Mouse (Mus musculus): ENCODE results near the gene Tspan15.

The Tspan15 gene

GRCm38 (mm10) chr10:62230708-62231394, at the start of gene Tspan15:
Tspan15 (minus strand) TSS chr10:62231251.
- DNase-seq = peak; percentile 95

GRCm38 (mm10) chr10:62279671-62280070, 48.6 kb upstream of the Tspan15 start:
- no peak for DNase-seq

- no peak for DNase-seq
These were observed 48.0 kb upstream of the Tspan15 start for GRCm38 (mm10) chr10:62279066-62279465.

- DNase-seq = no peak
These were observed 46.6 kb upstream of the Tspan15 start for GRCm38 (mm10) chr10:62277499-62278293.

GRCm38 (mm10) chr10:62275235-62275634, 44.2 kb upstream of the Tspan15 start:
- peak; percentile 93 for DNase-seq

- DNase-seq = no peak
These were observed 38.2 kb upstream of the Tspan15 start for GRCm38 (mm10) chr10:62269278-62269677.

GRCm38 (mm10) chr10:62264299-62264698, 33.2 kb upstream of the Tspan15 start:
- no peak for DNase-seq

GRCm38 (mm10) chr10:62261115-62261886, 30.2 kb upstream of the Tspan15 start:
- peak; percentile 79 for DNase-seq

- DNase-seq = no peak
These were observed 27.2 kb upstream of the Tspan15 start for GRCm38 (mm10) chr10:62258298-62258697.

GRCm38 (mm10) chr10:62252496-62253235, 21.6 kb upstream of the Tspan15 start:
- DNase-seq = no peak

- DNase-seq = no peak
These were observed 21.0 kb upstream of the Tspan15 start, which contains the start of gene Tacr2 for GRCm38 (mm10) chr10:62252000-62252488. Tacr2 (plus strand) TSS chr10:62252438.

- DNase-seq = no peak
These were observed 16.8 kb upstream of the Tspan15 start for GRCm38 (mm10) chr10:62247815-62248214.

GRCm38 (mm10) chr10:62247156-62247555, 16.1 kb upstream of the Tspan15 start:
- DNase-seq = no peak

- DNase-seq = no peak
These were observed 13.0 kb upstream of the Tspan15 start for GRCm38 (mm10) chr10:62244067-62244466.

GRCm38 (mm10) chr10:62242896-62243295, 11.8 kb upstream of the Tspan15 start:
- peak; percentile 76 for DNase-seq

- DNase-seq = no peak
These were observed 11.3 kb upstream of the Tspan15 start for GRCm38 (mm10) chr10:62242358-62242757.

- DNase-seq = no peak
These were observed 8.2 kb upstream of the Tspan15 start for GRCm38 (mm10) chr10:62239270-62239669.

- DNase-seq = no peak
These were observed 7.6 kb upstream of the Tspan15 start for GRCm38 (mm10) chr10:62238688-62239087.

- DNase-seq = no peak
These were observed 6.2 kb upstream of the Tspan15 start for GRCm38 (mm10) chr10:62237205-62237604.

GRCm38 (mm10) chr10:62236165-62236564, 5.1 kb upstream of the Tspan15 start:
- DNase-seq = no peak

- DNase-seq = no peak
These were observed 760 bp upstream of the Tspan15 start for GRCm38 (mm10) chr10:62231811-62232210.

- DNase-seq = no peak
These were observed 313 bp upstream of the Tspan15 start for GRCm38 (mm10) chr10:62231395-62231732.

GRCm38 (mm10) chr10:62228126-62228525, 2.9 kb downstream of the Tspan15 start:
- DNase-seq = peak; percentile 41
